Mouse (Mus musculus) lung, adult 2 months (tissue): ENCODE data around the gene Pi4kb.

Source experiments
- CTCF ChIP-seq: fragments of 200-500 bp; IDR thresholded peaks from 2 replicates; pipeline ENCODE4 v1.5.1; 2011; ENCODE audit warnings: mild to moderate bottlenecking, low read length, control low read depth; ENCODE audit not compliant: insufficient read depth
- POLR2A ChIP-seq: fragments of 200-500 bp; IDR thresholded peaks from 2 replicates; pipeline ENCODE4 v1.6.1; 2011; ENCODE audit warnings: low read depth, mild to moderate bottlenecking, control low read depth, low read length, borderline replicate concordance; ENCODE audit errors: extremely low read depth

GRCm38 (mm10) chr3:94952806-94953205, 21.7 kb upstream of the Pi4kb start:
- TF ChIP-seq CTCF = no peak
- no peak for TF ChIP-seq POLR2A
